Mouse (Mus musculus): ENCODE results near the gene Uimc1.

The Uimc1 gene

GRCm38 (mm10) chr13:55047706-55048105, 52.4 kb downstream of the Uimc1 start:
- no peak for DNase-seq (ENCODE audit: low read depth in 1 of 2, low spot score in 2 of 2)

GRCm38 (mm10) chr13:55040016-55040415, 60.1 kb downstream of the Uimc1 start:
- no peak for DNase-seq (ENCODE audit: low read depth in 1 of 2, low spot score in 2 of 2)

GRCm38 (mm10) chr13:55024215-55024614, 75.9 kb downstream of the Uimc1 start:
- no peak for DNase-seq (ENCODE audit: low read depth in 1 of 2, low spot score in 2 of 2)

- no peak for DNase-seq (ENCODE audit: low read depth in 1 of 2, low spot score in 2 of 2)
These were observed 77.4 kb downstream of the Uimc1 start for GRCm38 (mm10) chr13:55022715-55023114.

GRCm38 (mm10) chr13:55022256-55022655, 77.8 kb downstream of the Uimc1 start:
- no peak for DNase-seq (ENCODE audit: low read depth in 1 of 2, low spot score in 2 of 2)

- DNase-seq (ENCODE audit: low read depth in 1 of 2, low spot score in 2 of 2): peak; percentile 35 to 40
These were observed 78.8 kb downstream of the Uimc1 start, which contains the start of gene Hk3 for GRCm38 (mm10) chr13:55021194-55021779. TSS of gene Hk3 (minus strand) at chr13:55021385.

GRCm38 (mm10) chr13:55020051-55020450, 80.0 kb downstream of the Uimc1 start:
- DNase-seq (ENCODE audit: low read depth in 1 of 2, low spot score in 2 of 2): peak; percentile 21 to 30

GRCm38 (mm10) chr13:55019181-55019580, 80.9 kb downstream of the Uimc1 start:
- no peak for DNase-seq (ENCODE audit: low read depth in 1 of 2, low spot score in 2 of 2)

- DNase-seq (ENCODE audit: low read depth in 1 of 2, low spot score in 2 of 2): no peak
These were observed 81.4 kb downstream of the Uimc1 start for GRCm38 (mm10) chr13:55018700-55019099.

- no peak for DNase-seq (ENCODE audit: low read depth in 1 of 2, low spot score in 2 of 2)
These were observed 82.1 kb downstream of the Uimc1 start for GRCm38 (mm10) chr13:55017898-55018599.

- no peak for DNase-seq (ENCODE audit: low read depth in 1 of 2, low spot score in 2 of 2)
These were observed 82.8 kb downstream of the Uimc1 start for GRCm38 (mm10) chr13:55017154-55017897.

- no peak for DNase-seq (ENCODE audit: low read depth in 1 of 2, low spot score in 2 of 2)
These were observed 85.6 kb downstream of the Uimc1 start for GRCm38 (mm10) chr13:55014451-55014850.

- no peak for DNase-seq (ENCODE audit: low read depth in 1 of 2, low spot score in 2 of 2)
These were observed 86.3 kb downstream of the Uimc1 start for GRCm38 (mm10) chr13:55013702-55014344.

- DNase-seq (ENCODE audit: low read depth in 1 of 2, low spot score in 2 of 2): no peak
These were observed 88.1 kb downstream of the Uimc1 start for GRCm38 (mm10) chr13:55011981-55012478.

- DNase-seq (ENCODE audit: low read depth in 1 of 2, low spot score in 2 of 2): no peak
These were observed 89.0 kb downstream of the Uimc1 start for GRCm38 (mm10) chr13:55011103-55011502.

- DNase-seq (ENCODE audit: low read depth in 1 of 2, low spot score in 2 of 2): no peak
These were observed 91.5 kb downstream of the Uimc1 start for GRCm38 (mm10) chr13:55008589-55008988.

GRCm38 (mm10) chr13:55006415-55006742, 93.7 kb downstream of the Uimc1 start:
- DNase-seq (ENCODE audit: low read depth in 1 of 2, low spot score in 2 of 2): no peak

GRCm38 (mm10) chr13:55005691-55006414, 94.2 kb downstream of the Uimc1 start:
- no peak for DNase-seq (ENCODE audit: low read depth in 1 of 2, low spot score in 2 of 2)

- no peak for DNase-seq (ENCODE audit: low read depth in 1 of 2, low spot score in 2 of 2)
These were observed 95.5 kb downstream of the Uimc1 start for GRCm38 (mm10) chr13:55004646-55005045.

- no peak for DNase-seq (ENCODE audit: low read depth in 1 of 2, low spot score in 2 of 2)
These were observed 98.0 kb downstream of the Uimc1 start for GRCm38 (mm10) chr13:55002090-55002489.

- no peak for DNase-seq (ENCODE audit: low read depth in 1 of 2, low spot score in 2 of 2)
These were observed 99.7 kb downstream of the Uimc1 start for GRCm38 (mm10) chr13:55000433-55000832.
